Mouse (Mus musculus) megakaryocyte, embryonic 14.5 days (primary cell): ENCODE measurements around the gene Gm3045.

Source experiments
- FLI1 ChIP-seq: IDR thresholded peaks from 2 replicates; pipeline ENCODE4 v1.6.1; 2012; ENCODE audit warnings: low read length, inconsistent platforms, mixed read lengths
- GATA1 ChIP-seq: IDR thresholded peaks from 3 replicates; pipeline ENCODE4 v1.6.1; 2012; ENCODE audit warnings: mixed read lengths, low read length, inconsistent platforms, borderline replicate concordance

DNA sequence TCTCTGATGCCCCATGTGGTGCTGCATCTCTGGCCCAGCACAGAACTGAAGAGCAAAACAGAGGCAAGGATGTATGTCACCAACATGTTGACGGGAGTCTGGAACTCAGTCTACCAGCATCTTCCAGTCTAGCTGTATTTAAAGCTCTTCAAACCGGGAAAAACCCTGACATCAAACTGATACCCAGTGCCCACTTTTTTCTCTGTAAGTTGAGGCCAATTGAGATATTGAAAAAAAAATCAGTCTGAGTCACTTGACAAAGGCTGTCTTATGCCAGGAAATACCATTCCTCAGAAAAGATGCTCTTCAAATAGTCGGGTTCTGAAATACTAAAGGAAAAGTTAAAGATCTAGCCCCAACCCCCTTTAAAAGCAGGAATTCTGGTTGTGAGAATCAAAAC lies 55.8 kb downstream of the Gm3045 start, which contains the start of gene Il9:
- TF ChIP-seq GATA1, result no peak
- TF ChIP-seq FLI1, result no peak
